Mouse (Mus musculus): ENCODE data around the gene Tas2r106. TPM values are rescaled to one million over a fixed set of nuclear protein-coding genes. Genes with fewer than 3 reads are reported as not detected.

Gene Tas2r106
- total RNA-seq (2021) = not detected
- polyA plus RNA-seq (2012; rRNA removed) = not detected in 2 replicates
- long read RNA-seq = 0 reads

GRCm38 (mm10) chr6:131678786-131679185, at the start of gene Tas2r106:
Gene Tas2r106 (minus strand): TSS chr6:131678886.
- DNase-seq = no peak

- DNase-seq = no peak
Measured at GRCm38 (mm10) chr6:131712803-131713202, 34.1 kb upstream of the Tas2r106 start.

- DNase-seq = no peak
Measured at GRCm38 (mm10) chr6:131689963-131690362, 11.3 kb upstream of the Tas2r106 start, which contains the start of gene Tas2r114. Gene Tas2r114 (minus strand): TSS chr6:131690063.

- DNase-seq = no peak
Measured at GRCm38 (mm10) chr6:131687395-131687794, 8.7 kb upstream of the Tas2r106 start, which contains the start of gene Tas2r105. Gene Tas2r105 (minus strand): TSS chr6:131687495.

- no peak for DNase-seq
Measured at GRCm38 (mm10) chr6:131685644-131686043, 7.0 kb upstream of the Tas2r106 start, which contains the start of gene Tas2r104. Gene Tas2r104 (minus strand): TSS chr6:131685744.

- DNase-seq = no peak
Measured at GRCm38 (mm10) chr6:131660049-131660448, 18.6 kb downstream of the Tas2r106 start, which contains the start of gene Tas2r107. Gene Tas2r107 (minus strand): TSS chr6:131660149.

GRCm38 (mm10) chr6:131630812-131631211, 47.9 kb downstream of the Tas2r106 start, which contains the start of gene Tas2r130:
Gene Tas2r130 (minus strand): TSS chr6:131630912.
- DNase-seq = no peak

Other genes starting within 250 kb of the Tas2r106 start
- not detected for gene 5430401F13Rik, start 192.5 kb downstream of the Tas2r106 start, total RNA-seq (2021)
- not detected in 2 replicates for gene 5430401F13Rik, start 192.5 kb downstream of the Tas2r106 start, polyA plus RNA-seq (2012; rRNA removed)
- not detected for gene Gm6619, start 192.5 kb downstream of the Tas2r106 start, total RNA-seq (2021)
- gene Gm6619, start 192.5 kb downstream of the Tas2r106 start, polyA plus RNA-seq (2012; rRNA removed) = not detected in 2 replicates
- gene Tas2r130, start 48.0 kb downstream of the Tas2r106 start, total RNA-seq (2021) = not detected
- gene Tas2r130, start 48.0 kb downstream of the Tas2r106 start, polyA plus RNA-seq (2012; rRNA removed) = not detected in 2 replicates
- gene Tas2r107, start 18.7 kb downstream of the Tas2r106 start, total RNA-seq (2021) = not detected
- not detected in 2 replicates for gene Tas2r107, start 18.7 kb downstream of the Tas2r106 start, polyA plus RNA-seq (2012; rRNA removed)
- gene Tas2r104, start 6.9 kb upstream of the Tas2r106 start, total RNA-seq (2021) = not detected
- not detected in 2 replicates for gene Tas2r104, start 6.9 kb upstream of the Tas2r106 start, polyA plus RNA-seq (2012; rRNA removed)
- gene Tas2r105, start 8.6 kb upstream of the Tas2r106 start, total RNA-seq (2021) = not detected
- not detected in 2 replicates for gene Tas2r105, start 8.6 kb upstream of the Tas2r106 start, polyA plus RNA-seq (2012; rRNA removed)
- not detected for gene Tas2r114, start 11.2 kb upstream of the Tas2r106 start, total RNA-seq (2021)
- gene Tas2r114, start 11.2 kb upstream of the Tas2r106 start, polyA plus RNA-seq (2012; rRNA removed) = not detected in 2 replicates

Data from adrenal gland, adult 2 months (tissue).